Mouse (Mus musculus): ENCODE results near the gene Kctd11.
"Not testable (repeated sequence)": the region's sequence is repeated elsewhere in the genome, so short reads cannot be mapped to it uniquely, and the experiment has no call there.

Gene Kctd11

DNA sequence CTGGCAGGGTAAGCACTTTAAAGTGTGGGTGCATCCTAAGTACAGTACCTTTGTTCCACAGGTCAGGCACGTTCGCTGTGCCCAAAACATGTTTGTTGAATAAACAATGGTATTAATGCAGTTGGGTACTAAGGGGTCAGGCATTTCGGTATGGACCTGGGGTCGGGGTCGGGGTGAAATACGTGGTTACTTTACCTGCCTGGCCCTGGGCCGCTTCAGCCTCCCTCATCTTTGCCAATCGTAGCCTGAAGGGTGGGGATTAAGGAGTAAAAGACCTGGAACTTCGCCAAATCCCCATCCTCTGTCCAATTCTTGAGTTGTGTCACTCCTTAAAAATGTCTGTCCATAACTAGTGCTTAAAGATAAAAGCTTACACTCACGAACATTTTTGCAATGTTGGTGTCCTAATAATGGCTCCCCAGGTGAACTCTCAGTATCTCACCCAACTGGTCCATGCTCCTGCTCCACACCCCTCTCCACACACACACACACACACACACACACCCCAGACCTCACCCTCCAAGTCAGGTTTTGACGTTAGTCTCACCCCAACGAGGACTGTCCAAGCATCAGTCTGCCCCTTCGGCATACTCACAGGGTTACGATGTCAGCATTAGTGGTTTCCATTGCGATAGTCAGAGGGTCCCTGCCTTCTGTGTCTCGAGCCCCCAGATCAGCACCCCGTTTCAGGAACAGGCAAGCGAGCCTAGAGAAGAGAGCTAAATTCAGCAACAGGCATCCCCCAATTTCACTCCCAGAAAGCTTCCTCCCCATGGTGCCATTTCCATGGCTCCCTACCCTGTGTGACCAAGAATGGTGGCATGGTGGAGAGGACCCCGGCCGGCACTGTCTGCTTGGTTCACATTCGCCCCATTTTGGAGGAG lies 823 bp upstream of the Kctd11 start:
- DNase-seq (ENCODE audit: low spot score in 2 of 2): no peak

DNA sequence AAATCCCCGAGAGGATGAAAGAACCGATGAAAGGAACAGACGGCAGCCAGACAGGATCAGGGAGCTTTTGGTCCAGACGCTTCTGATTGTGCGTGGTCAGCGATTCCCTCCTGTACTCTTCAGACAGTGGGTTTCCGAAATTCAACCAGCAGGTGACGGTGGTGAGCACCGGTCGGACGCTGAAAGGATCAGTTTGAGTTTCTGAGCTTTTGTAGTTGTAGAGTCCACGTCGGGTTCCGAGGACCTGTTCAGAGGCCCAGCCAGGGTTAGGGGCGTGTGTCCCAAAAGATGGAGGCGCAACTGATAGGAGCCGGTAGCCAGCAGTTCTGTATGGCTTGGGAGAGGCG lies 727 bp downstream of the Kctd11 start:
- no peak for DNase-seq (ENCODE audit: low spot score in 2 of 2)

DNA sequence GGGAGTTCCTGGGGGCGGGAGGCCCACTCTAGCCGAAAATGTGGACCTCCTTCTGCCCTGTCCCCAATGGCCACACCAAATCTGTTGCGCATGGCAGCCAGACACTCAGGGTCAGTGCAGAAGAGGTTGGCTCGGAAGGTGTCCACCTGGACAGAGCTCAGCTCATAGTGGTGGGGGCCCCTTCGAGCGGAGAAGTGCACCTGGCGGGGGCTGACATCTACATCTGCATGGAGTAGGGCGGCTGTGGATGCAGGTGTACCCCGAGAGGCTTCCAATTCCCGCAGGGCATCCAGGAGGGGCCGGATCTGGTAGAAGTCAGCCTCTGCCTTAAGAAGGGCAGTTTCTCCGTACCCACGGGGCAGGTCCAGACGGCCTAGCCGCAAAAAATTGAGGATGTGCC lies 1.5 kb downstream of the Kctd11 start:
- no peak for DNase-seq (ENCODE audit: low spot score in 2 of 2)

DNA sequence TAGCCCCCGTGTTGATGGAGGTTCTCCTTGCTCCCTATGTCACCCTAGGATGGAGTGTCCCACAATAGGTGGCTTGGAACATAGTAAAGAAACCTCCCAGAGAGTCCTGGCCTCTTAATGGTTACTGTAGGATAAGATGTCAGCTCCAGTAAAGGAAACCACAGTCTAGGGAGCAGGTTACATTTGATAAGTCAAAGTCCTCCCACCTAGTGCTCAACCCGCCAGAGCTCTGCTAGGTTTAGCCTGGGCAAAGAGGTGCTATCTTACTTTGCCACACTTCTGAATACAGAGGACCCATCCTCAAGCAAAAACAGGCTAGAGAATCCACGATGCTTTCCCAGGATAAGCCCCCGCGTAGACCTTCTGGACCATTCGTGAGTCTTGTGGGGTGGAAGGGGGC lies 2.3 kb downstream of the Kctd11 start:
- DNase-seq (ENCODE audit: low spot score in 2 of 2): no peak

DNA sequence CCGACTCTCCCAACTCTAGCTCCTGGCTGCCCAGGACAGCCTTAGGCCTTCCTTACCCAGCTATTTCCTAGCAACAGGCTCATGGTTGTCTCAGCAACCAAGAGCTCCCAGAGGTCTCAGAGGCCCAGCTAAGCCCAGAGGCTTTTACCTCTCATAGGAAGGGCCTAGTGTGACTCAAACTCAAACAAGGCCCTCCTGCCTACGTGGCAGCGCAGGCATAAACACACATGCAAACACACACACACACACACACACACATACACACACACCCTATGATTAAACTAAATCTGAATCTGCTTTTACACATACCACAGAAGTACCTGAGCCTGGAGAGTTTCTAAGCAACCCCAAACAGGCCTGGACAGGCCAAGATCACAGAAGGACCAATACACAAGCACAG lies 2.8 kb downstream of the Kctd11 start:
- no peak for DNase-seq (ENCODE audit: low spot score in 2 of 2)

DNA sequence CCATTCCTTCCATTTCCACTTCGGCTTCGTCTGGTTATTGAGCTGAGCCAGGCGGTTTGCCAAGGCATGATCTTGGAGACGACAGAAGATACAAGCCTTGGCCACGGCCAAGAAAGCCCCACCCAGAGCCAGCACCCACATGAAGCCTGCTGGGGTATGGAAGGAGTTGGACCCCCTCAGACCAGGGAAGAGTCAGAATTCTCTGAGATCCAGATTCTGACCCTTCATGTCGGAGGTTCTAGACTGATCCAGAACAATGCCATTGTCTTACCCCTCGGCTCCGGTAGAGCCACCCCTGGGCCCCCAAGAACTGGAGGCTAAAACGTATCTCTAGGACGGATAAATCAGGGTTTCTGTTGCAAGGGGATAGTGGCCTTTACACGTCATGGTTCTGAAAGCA lies 3.3 kb downstream of the Kctd11 start, which contains the start of gene Tmem95:
Gene Tmem95, minus strand, starts transcription at position 141 of the 400 bp plus-strand sequence.
- no peak for DNase-seq (ENCODE audit: low spot score in 2 of 2)

DNA sequence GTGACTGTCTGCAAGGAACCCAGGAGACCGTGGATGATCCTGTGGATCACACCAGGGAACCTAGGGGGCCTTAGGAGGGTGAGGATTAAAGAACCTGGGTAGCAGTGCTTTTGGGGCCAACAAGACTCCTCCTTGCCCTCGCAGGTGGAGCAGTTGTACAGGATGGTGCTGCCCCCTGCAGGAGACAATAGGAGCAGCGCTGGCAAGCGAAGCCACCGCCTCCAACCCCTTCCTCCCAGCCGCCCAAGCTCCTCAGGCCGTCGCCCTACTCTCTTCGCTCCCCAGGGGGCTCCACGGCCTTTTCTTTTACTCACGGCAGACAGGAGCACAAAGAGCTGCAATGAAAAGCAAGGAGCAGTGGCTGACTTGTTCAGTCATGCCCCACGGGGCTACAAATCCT lies 4.3 kb downstream of the Kctd11 start:
- DNase-seq (ENCODE audit: low spot score in 2 of 2): peak; percentile 36 to 42

DNA sequence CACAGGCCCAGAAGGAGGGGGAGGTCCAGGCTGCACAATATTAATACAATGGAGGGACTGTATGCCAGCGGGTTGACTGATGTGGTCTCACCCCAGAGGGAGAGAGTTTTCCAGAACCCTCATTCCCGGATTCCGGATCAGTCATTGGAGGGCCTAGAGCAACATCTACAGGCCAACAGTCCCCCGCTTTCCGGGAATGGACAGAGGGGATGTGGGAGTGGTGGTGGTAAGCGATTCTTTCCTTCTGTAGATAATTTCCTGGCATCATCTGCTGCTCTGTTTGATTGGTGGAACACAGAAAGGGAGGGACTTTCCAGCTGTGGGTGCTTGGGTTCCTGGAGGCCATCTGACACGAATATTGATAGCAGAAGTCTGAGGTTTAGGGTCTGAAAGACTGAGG lies 5.0 kb downstream of the Kctd11 start:
- no peak for DNase-seq (ENCODE audit: low spot score in 2 of 2)

DNA sequence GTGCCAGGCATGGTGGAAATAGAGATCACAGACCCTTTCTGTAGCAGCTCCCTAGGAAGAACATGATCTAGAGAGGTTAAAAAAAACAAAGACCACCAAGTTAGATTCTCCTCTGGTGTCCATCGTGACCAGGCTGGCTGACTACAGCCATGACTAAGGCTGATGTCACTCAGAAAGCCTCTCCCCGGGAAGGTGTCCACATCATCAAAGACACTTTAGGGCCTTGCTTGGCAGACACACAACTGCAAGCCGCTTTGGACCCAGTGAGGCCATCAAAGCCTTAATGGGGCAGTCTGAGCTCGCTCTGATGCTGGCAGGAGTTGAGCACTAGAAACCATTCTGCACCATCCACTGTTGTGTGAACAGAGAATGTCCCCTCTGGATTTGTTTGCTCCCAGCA lies 8.8 kb downstream of the Kctd11 start:
- DNase-seq (ENCODE audit: low spot score in 2 of 2): no peak

DNA sequence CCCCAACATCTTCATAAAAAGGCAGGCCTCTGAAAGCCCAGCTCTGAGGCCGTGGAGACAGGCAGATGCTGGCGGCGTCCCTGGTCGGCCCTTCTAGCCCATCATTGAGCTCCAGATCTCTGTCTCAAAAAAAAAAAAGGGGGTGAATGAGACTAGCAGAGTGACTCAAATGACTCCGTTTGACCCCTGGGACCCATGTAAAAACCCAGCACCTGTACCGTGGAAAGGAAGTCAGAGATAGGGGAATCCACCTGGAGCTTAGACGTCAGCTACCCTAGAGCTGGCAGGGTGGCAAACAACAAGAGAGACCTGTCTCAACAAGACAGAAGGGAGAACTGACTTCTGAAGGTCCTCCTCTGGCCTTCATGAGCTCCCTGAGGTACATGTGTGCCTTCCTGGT lies 9.4 kb downstream of the Kctd11 start:
- no peak for DNase-seq (ENCODE audit: low spot score in 2 of 2)

DNA sequence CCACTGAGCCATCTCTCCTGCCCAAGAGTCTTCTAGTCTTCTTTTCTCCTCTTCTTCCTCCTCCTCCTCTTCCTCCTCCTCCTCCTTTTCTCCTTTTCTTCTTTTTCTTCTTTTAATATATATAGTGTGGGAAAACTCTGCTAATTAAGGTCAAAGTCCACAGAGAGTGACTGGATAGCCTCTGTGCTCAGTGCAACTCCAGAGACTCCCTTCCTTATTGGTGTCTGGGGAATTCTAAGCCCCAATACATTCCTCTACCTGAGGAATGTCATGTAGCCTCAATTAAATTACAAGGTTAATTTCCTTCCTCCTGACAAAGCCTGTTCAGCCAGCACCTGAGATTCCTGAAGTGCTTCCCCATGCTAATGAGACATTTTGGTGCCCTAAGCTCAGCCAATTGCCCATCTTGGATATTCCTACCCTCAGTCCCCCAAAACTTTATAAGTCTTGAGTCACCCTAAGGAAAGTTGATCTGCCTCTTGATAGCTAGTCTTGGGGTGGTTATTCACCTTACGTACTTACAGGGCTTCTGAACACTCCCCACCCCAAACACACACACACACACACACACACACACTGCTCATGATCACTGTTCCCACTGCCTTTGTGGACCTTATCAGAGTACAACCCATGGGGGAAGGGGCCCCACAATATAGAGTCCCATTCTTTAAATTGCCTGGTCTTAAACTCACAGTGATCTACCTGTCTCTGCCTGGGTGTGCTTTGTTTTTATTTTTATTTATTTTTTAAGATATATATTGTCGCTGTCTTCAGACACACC lies 10.7 kb downstream of the Kctd11 start:
- DNase-seq (ENCODE audit: low spot score in 2 of 2): no peak

DNA sequence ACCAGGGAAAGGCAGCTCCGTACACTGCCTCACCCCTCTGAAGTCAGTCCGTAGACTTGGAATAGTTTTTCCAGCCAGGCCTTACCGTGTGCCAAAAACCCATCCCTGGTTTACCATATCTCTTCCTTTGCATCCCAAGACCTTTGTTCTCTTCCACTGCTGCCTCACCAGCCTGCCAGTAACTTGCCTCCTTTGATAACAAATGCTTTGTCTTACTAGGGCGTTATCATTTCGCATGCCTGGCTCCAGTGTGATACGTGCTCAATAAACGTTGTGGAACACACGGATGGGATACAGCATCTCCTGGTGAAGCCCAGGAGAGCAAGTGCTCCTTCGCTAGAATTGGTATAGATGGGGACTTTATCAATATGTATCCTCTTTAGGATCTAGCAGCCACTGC lies 13.9 kb downstream of the Kctd11 start:
- DNase-seq (ENCODE audit: low spot score in 2 of 2): no peak

DNA sequence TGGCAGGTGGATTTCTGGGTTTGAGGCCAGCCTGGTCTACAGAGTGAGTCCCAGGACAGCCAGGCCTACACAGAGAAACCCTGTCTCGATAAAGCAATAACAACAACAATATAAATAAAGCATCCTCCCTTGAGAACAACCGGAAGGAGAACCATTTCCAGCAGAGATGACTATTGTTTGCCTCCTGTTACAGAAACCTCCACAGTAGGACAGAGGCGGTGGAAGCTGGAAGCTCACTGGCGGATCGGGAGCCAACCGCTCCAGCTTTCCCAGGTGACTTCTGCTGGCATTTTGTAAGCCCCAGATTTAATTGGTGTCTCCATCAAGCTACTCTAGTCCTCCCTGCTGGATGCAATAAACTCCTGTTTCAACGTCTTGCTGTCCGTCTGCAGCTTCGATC lies 15.6 kb downstream of the Kctd11 start:
- no peak for DNase-seq (ENCODE audit: low spot score in 2 of 2)

DNA sequence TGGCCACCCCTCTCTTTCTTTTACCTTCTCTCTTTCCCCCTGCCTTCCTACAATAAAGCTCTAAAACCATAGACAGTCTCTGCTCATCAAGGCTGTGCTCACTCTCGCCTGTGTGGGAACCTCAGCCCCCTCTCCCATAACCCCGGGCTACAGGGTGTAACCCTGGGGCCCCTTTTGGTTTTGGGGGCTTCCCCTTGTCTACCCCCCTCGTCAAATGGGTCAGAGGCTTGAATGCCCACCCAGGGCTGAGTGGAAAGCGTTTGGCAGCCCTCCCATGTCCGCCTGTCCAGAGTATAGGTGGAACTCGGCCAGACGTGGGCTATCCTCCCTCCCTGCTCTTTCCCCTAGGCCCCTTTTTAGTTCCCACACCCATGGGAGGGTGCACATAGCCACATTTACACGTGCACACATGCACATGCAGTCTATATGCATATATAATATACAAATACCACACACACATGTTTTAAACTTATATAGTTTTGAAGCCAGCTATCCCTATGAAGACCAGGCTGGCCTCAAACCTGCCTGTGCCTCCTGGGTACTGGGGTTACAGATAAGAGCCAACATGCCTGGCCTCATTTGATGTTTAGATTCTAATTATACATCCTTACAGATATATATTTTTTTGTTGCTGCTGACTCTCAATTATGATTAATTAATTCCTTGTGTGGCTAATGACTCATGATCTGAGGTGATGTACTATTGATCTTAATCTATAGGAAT lies 16.9 kb downstream of the Kctd11 start:
- no peak for DNase-seq (ENCODE audit: low spot score in 2 of 2)

DNA sequence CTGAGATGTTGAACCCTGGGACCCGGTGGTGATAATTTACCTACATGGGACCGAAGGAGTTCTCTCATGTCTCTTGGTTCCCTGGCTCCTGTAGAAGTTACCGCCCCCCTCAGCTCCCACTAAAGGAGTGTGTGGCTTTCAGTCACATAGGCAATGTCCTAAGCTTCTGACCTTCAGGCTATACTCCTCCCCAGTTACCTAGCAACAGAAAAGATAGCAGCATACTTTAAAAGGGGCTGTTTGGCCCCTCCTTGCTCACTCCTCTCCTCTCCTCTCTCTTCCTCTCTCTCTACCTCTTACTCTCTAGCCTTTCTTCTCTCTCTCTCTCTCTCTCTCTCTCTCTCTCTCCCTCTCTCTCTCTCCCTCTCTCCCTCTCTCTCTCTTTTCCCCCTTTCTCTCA lies 17.5 kb downstream of the Kctd11 start:
- DNase-seq (ENCODE audit: low spot score in 2 of 2): not testable (repeated sequence)

DNA sequence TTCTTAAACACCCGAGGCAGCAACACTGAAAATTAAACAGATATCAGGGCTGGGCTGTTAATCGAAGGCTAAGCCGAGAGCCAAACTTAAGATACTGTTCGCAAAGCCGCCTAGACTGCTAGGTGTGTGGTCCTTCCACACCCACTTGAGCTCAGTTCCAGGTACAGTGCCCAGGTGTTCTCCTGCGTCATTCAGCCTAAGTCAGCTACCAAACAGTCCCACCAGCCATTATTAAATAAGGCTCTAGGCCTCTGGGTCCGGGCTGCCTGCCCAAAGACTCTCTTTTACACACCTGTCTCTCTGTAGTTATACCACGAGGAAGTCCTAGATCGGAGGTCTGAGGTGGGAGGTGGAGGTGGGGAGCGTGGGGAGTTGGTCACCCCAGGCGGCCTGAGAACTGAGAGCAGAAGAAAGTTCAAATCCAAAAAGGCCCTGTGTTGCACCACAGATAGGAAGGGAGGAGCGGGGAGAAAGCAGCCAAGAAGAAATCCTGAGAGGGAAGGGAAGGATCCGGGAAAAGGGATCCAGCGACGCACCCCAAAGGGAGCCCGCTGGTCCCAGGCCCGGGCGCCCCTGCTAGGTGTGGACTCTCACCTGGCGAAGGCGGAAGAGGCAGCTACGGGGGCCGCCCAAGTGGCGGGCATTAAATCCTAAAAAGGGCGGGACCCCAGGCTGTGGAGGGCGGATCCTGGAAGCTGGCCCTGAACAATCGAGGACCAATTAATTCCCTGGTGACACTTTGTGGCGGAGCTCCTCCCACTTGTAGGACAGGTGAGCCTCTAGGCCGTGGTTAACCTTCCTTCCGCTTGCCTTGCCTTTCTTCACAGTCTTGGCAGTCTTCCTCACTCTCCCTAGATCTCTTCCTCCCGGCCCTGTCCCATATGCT lies 22.9 kb downstream of the Kctd11 start, which contains the start of gene Tnk1:
Gene Tnk1, minus strand, starts transcription at position 618 of the 886 bp plus-strand sequence.
- no peak for DNase-seq (ENCODE audit: low spot score in 2 of 2)

DNA sequence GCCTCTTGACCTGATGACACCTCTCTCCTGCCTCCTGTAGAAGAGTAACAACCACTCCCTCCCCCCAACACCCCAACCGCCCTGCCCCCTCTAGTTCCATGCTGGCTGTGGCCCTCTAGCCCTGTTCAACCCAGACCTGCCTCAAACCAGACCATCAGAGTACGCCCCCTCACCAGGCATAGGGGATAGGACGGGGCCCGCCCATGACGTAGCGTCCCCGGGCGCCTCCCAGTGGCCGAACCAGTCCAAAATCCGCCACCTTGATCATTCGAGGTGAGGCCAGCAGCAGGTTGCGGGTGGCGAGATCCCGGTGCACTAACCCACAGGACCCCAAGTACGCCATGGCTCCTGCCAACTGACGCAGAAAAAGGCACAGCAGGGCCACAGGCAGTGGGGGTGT lies 25.9 kb downstream of the Kctd11 start:
- no peak for DNase-seq (ENCODE audit: low spot score in 2 of 2)

DNA sequence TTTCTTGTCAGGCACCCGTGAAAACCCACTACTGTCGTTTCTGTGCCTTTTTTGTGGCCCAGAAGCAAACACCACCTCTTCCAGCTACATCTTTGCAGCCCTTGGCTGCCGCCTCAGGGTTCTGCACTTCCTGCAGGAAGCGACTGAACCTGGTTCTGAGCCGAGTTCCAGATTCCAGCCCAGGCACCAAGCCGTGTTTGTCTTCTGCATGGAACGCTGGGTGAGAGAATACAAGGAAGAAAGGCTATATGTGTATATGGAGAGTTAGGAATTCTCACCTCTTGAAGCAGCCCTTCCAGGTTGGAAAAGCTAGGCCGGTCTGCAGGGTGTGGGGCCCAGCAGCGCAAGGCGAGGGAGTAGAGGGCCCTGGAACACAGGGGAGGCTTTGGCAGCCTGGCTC lies 26.5 kb downstream of the Kctd11 start:
- no peak for DNase-seq (ENCODE audit: low spot score in 2 of 2)

DNA sequence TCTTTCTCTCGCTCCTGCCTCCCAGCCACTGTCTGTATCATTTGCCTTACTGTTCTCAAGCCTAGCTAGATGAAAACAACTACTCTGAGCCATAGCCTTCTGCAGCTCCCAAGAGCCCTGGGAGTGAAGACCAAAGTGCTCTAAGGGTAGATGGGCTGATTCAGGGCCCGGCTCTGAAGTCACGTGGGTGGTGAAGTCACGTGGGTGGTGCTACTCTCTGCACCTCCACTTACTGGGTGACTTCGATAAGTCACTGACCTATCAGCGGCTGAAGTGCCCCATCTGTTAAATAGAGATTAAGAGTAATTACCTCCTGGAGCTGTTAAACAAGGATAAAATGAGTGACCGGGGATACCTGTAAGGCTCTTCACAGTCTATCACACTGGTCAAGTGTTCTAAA lies 27.2 kb downstream of the Kctd11 start:
- no peak for DNase-seq (ENCODE audit: low spot score in 2 of 2)

DNA sequence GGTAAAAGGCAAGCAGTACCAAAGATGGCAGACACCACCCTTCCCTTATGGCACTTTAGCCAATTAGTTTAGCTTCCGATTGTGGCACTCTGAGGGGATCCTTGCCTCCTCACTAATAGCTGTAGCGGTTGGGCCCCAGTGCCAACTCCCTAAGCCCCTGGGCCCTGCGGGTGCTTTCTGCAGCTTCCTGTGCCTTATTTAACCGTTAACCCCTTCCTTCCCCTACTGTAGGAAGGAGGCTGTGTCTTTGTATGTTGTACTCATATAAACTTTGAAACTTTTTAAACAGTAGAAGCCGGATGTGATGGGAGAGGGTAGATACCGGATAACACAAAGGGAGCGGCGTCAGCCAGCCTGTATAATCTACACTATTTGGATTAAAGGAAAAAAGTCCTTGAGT lies 30.5 kb downstream of the Kctd11 start:
- DNase-seq (ENCODE audit: low spot score in 2 of 2): no peak

DNA sequence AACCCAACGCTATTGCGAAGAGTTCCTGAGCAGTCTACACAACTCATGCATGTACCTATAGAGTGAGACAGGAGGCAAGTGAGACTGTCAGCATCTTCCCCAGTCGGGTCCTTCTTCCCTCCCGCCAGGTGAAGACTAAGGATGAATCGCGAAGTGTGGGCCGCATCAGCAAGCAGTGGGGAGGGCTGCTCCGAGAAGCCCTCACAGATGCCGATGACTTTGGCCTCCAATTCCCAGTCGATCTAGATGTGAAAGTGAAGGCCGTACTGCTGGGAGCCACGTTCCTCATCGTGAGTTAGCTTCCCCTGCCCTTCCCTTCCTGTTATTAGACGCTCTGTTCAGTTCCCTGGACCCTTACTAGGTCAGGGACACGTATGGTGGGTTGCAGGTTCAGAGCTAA lies 31.3 kb downstream of the Kctd11 start:
- DNase-seq (ENCODE audit: low spot score in 2 of 2): no peak

Data from right cerebral cortex, postnatal 36 days (tissue).